Mouse (Mus musculus) urinary bladder, postnatal 36 days (tissue): Measurements from ENCODE around the gene Serpinb7.

Experiments
- DNase-seq, 2 experiments: peaks; one replicate each; pipeline ENCODE4 v3.0.0; 2022; ENCODE audit warnings: low spot score in 2 of 2, mixed read lengths in 1 of 2

The Serpinb7 gene

DNA sequence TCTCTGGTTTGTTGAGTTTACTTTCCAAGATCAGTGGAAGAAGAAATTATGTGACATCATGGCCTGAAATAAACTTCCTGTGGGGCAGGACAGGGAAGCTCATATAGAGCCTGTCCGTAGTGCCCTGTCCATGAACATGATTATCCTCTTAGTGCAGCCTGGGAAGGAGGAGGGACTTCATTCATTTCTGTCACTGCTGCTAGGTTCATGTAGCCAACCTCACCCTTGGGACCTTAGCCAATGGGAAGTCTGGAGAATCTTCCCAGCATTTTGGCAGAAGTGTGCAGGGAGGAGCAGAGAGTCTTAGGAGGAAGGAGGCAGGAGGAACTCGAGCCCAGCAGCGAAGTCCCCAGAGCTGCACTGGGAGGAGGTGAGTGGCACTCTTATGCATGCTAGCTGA lies at the start of gene Serpinb7:
Serpinb7 (plus strand) TSS at position 301 of the 400 bp plus-strand sequence.
- DNase-seq: no peak

DNA sequence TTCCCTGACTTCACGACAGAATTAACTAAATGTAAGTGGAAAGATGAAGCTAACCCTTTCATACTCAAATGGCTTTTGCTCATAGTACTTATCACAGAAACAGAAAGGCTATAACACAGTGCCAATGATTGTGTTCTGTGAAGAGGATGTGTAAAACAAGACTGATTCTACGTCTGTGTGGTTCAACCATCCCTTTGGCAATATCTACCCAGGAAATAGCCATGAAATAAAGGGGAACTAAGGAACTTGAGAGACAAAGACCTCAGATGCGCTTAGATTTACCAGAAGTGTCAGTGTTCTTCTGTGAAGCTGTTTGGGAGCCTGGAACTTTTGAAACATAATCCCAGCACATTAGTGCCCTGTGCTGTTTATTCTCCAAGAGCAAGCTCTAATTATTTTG lies 49.1 kb upstream of the Serpinb7 start:
- DNase-seq: no peak

DNA sequence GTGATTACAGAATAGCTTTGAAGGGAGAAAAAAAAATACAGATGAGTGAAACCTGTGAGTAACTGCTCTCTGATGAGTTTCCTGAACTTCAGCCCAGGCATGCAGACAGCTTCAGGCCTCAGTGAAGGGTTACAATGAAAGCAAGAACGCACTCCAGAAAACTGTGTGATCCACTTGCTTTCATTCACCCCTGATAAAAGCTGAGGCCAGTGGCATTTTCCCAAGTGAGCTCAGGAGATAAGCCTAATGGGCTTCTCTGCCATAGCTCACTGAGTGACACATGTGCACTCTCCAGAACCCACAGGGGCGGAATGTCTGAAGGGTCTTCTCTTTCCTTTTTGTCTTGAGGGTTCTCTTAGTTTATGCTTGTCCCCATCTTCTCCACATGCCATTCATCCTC lies 48.3 kb upstream of the Serpinb7 start:
- DNase-seq: no peak

DNA sequence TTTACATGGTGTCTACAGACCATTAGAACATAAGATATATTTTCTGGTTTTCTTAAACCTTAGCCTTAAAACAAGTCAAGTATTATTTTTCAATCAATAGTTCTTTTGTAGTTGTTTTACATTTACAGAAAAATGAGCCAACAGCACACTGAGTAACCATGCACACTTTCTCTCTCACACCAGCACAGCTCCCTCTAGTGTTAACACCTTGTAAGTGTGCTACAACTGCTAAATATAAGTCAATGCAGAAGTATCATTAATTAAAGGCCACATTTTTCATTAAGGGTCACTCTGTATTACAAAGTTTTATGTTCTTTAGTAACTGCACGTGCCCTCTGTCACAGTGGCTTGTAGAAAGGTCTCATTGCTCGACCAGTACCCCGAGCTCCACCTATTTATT lies 46.4 kb upstream of the Serpinb7 start:
- DNase-seq: no peak

DNA sequence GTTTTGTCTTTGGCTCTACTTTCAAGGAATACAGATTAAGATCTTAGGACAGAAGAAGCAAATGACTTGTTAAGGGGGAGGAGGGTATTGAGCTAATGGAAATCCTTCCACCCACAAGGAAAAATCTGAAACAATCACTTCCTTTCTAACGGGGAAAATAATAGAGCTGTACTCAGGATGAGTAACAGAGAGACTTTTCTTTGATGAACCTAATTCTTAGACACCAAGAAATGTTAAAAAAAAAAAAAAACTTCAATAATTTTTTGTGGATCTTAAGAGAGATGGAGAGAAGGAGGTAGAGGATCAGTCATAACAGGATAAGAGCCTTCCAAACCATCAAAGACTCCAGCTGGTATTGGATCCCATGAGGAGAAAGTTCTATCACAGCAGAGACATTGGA lies 38.6 kb upstream of the Serpinb7 start, which contains the start of gene Serpinb11:
Serpinb11 (plus strand) TSS at position 301 of the 400 bp plus-strand sequence.
- no peak for DNase-seq

DNA sequence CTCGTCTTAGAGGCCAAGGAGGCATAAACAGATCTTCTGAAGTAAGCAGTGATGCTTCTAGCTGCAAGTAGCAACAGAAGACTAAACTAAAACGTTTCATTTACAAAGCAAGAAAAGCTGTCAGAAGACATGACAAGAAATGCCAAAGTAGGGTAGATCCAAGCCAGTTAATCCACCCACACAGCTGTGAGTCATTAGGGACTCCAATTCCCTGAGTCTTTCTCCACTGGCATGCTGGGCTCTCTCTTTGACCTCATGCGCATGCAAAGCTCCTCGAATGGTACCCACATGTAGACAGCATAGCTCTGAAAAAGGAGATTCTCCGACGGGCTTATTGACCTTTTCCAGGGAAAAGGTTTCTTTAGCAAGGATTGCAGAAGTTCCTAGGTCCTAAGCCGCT lies 33.5 kb upstream of the Serpinb7 start:
- no peak for DNase-seq

DNA sequence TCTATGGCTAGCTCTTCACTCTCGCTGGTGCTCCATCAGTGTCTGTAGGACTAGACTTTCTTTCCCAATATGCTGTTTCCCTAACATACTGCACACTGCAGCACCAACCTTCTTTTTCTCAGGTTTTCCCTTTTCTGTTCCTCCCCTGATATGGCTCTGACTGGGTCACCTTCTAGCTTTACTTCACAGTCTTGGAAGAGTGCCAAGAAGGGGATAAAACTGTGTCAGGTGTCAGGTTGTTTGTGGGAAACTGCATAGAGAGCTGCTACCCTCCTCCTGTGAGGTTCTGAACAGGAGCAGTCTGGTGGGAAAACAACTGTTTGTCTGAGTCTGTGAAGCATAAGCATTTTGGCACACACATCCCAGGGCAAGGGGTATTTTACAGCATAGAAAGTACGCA lies 30.5 kb upstream of the Serpinb7 start:
- DNase-seq: no peak

DNA sequence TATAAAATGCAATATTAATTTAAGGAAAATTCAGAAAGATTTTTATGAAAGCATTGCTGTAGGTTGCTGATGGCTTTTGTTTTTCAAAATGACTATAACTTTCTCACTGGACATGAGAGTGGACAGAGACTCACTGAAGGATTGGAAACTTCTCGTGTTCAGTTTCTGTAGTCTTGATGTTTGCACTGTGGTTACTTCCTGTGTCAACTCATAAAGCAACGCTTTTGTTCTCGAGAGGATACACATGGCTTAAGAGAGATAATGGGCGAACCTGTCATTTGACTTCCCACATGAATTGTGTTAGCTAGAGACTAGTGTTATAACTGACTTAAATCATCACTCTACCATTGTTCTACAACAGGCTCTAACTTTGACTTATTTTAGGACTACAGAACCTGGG lies 22.5 kb upstream of the Serpinb7 start:
- DNase-seq: no peak

DNA sequence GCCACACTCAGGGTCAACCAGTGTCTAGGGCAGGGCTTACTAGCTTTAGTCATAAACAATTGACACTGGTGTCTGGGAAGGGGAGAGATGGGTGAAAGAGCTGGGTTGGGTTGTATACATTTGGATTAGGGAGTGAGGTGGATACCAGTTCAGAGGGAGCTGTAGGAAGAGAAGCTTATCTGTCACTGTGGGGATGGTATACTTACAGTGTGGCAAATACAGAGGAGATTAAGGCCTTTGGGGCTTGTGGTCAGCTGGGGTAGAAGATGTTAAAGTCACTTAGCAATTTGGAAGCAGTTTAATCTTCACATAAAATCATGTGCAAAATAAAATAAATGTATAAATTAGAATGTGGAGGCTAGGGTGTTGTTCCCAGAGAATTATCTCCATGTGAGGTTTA lies 21.1 kb upstream of the Serpinb7 start:
- no peak for DNase-seq

DNA sequence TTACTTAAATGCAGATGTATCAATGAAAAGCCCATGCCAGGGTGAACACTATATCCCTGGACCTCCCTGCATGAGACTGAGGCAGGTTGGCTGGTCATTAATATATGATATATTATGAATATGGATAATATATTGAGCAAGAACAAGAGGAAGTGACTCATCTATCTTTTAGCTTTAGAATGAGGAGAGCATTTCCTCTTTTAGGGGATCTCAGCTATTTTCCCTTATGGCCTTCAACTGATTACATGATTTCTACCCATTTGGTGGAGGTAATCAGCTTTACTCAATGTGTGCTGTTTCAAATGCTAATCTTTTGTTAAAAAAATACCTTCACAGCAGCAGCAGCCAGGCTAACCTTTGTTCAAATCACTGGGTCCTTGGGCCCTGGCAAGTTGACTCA lies 18.0 kb upstream of the Serpinb7 start:
- no peak for DNase-seq

DNA sequence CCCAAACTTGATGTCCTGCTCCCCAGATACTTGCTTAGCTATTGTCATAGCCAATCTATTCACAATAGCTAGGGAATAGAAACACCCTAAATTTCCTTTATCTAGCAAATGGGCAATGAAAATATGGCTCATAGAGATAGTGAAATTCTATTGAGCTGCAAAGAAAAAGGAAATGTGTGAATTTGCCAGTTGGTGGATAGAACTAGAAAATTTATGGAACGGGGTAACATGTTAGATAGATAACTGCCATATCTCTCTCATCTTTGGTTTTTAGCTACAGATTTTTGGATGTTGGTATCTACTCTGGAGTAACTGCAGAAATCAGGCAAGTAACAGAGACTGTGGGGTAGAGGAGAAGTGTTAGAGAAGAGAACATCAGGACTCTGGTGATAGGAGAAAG lies 17.1 kb upstream of the Serpinb7 start:
- no peak for DNase-seq

DNA sequence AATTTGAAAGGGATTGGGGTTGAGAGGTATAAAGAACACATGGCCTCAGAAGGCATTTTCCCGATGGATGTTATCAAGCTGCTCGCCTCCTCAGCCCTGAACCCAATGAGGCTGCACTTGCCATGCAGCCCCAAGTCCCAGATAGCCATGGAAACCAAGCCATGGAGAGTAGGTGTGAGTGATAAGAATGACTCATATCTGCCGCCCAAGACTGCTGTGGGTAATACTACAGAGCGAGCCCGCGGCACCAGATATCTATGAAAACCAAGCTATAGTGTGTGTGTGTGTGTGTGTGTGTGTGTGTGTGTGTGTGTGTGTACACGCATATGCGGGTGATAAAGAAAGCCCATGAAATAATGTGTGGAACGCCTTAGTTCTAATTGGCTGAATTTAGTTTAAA lies 14.9 kb upstream of the Serpinb7 start:
- DNase-seq: no peak

DNA sequence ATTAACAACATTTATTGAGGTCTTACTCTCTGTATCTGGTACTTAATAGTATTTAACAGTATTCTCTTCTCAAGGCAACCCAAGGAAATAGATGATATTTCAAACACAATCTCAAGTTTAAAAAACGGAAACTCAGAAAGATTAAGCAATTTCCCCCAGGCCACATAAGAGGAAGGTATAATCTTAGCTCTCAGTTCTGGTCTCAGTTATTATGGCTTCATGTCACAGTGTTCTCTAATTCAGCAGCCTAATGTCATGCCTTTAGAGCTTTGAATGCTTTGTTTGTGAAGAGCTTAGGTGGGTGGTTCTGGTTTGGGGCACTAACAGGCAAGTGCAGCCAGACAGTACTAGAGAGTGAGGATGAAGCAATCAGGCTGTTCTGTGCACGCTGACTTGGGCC lies 9.7 kb upstream of the Serpinb7 start:
- DNase-seq: no peak

DNA sequence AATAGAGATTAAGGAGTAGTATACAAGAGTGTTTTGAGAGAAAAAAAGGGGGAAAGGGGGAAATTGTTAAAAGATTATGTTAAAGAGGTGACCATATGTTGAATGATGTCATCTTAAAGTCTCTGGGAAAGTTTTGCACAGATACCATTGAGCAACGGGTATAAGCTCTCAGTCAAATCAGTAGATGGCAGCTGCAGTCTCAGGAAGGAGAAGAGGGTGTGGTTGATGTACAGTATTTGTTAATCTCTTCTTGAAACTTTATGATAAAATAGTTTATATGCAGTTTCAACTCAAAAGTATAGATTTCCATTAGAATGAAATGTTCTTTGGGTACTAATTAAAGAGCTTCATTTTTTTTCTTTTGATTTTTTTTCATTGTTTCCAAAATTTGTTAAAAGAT lies 2.0 kb upstream of the Serpinb7 start:
- DNase-seq: no peak

DNA sequence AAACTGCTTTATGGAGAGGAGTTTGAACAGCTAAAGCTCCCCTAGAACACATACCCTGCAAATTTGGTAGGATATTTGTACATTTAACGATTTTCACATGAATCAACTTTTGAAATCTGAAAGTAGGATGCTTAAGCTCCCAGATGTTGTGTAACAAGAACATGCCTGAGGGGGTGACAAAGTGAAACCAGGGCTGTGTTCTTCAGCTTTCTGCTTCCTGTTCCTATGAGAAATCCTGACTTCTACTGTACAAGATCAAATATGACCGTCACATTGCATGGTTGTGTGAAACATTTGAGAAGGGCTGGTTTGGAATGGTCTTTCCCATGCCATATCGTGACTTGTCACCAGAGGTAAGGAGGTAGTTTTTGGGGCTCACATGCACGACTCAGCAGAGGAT lies 2.6 kb downstream of the Serpinb7 start:
- DNase-seq: no peak

DNA sequence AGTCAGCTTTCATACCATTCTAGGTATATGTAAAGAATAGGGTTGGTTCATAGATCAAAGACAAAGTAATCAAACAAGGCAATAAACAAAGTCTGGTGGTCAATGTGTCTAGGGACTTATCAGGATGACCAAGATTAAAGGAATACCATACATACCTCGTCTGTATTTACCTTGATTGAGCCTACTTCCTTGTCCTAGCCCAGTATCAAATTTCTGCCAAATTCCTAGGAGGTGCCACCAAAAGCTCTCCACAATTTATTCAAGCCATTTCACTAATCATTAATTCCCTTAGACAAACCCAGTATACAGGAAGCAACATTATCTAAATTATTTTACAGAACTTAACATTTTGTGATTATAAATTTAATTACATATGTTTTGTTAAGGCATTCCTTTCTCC lies 15.2 kb downstream of the Serpinb7 start:
- no peak for DNase-seq

DNA sequence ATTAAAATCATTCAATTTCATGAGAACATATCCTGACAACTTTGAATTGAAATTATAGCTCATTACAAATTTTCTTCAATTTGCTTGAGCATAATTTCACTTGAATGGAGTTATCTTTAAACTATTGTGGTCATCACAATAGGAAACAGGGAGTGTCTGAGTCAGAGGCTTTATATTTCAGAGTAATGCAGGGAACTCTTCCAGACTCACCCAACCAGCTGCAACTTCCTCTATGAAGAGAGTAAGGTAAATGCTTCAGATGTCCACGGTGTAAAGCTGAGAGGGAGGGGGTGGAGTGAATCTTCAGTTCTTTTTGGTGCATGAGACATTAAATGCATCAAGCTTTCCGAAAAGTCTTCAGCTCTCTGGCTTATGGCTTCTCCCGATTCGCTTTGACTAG lies 23.0 kb downstream of the Serpinb7 start:
- no peak for DNase-seq

DNA sequence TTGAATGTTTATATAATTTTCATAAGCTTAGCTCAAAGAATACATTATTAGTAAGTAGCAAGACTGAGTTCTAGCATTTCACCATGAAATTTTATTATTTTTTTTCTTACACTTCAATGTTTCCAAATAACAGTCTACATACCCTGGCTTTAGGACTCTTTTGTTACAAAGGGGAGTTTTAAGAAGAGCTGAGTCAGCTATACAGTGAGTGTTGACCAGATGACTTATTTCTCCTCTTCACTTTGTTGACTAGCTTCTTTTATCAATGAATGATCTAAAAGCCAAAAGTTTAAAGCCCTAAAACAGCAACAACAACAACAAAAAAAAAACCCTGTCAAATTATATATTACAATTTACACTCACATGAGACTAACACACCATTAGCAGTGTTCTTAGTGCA lies 31.8 kb downstream of the Serpinb7 start:
- no peak for DNase-seq

DNA sequence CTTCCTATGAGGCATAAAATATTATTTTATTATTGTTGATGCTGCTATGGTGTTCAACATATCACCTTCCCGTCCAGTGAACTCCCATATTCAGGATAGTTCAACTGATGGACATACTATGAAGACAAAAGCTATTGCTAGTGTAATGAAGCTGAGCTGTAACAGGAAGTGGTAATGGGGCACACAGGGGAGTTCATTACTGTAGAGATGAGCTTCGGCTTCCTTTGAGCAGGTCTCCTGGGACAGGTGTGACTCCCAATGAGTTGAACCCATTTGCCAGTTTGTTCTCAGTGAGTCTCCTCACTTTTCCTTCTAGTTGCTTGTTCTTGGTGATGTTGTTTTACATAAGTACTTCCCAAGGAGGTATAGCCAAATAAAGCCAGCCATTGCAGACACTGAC lies 36.1 kb downstream of the Serpinb7 start:
- no peak for DNase-seq

DNA sequence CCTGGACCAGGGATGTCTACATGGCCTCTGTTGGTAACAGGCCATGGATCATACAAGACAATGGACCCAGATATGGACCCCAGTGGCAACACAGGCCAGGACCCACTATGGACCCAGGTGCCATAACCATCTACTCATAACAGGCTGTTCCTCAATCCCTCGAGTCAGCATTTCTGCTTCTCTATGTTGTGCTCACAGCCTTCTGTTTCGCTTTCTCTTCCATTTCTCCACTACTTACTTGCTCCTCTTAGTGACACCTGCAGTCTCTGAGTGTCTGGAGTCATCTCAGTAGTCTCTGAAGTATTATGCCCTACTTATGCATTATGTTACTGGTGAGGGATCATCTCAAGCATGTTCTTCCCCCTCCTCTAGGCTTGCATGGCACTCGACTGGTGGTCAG lies 40.0 kb downstream of the Serpinb7 start:
- DNase-seq: no peak

DNA sequence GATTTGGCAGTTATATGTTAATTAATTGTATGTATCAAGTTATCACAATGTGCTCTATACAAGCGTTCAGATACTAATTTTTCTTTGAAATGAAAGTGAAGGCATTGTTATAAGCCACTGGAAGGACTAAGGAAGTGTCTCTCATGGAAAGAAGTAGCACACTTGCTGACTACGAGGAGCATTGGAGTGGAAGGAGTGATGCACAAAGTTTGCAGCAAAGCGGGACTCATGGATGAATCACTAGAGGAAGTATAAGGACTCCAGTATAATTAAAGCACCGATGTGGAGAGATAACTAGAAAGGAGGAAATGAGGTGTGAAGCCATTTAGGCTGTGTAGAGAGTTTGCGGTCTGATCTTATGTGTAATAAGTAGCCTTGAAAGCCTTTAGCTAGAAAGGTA lies 45.9 kb downstream of the Serpinb7 start:
- DNase-seq: no peak

DNA sequence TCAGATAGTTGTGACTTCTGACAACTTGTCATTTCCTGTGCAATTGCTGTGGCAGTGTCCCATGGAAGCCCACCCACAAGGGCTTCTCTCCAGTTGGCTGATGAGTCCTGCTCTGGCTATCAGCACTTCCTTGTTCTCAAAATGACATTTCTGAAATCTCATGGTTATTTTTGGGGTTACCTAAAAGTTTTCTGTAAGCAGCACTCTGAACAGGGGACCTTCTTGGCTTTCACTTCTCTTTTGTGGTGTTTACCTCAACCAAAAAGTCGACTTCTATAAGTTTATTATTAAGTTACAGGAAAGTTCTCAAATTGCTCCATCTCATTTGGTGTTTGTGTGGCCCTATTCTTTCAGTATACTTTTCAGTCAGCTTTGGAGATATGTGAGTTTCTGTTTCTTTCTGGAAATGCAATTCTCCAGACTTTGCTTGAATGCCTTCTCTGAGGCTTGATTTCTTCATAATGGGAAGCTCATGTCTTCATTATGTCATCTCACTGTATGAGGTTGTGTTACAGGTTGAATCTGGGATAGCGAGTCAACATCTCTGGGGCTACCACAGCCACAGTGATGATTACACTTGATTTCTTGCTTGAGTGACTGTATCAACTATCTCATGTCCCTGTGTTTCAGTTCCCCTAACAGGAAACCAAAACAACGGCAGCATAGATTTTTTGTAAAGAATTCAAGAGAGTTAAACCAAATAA lies 47.9 kb downstream of the Serpinb7 start:
- DNase-seq: no peak

DNA sequence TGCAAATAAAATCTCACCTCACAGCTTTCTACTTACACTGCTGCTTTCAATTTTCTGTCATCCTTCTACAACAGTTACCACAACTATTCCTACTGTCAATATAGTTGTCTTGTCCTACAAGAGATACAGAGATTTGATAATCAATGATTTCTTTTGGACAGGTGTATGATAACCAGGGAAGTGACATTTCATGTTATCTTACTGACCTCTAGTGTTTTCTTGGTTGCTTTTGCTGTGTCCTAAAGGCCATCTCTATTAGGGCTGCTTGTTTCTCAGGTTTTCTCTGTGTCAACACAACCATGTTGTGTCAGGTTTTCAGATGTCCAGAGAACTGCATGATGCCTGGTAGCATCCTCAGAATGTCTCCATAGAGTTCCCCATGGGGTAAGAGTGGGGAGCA lies 80.5 kb downstream of the Serpinb7 start:
- DNase-seq: no peak

DNA sequence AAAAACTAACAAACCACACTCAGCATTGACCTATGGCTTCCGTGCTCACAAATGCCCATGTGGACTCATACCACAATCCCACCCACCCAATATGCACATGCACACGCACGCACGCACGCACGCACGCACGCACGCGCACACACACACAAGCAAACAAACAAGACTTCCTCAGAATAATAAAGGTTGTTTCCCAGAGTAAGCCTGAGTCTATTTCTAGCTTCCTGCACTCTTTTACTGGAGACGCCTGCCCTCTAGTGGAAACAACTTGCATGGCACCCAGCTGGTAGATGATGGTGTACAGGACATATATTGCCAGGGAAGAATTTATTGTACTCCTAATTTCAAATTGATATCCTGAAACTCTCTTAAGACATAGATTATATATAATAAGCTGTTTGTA lies 82.0 kb downstream of the Serpinb7 start:
- peak; percentile 65 to 69 for DNase-seq
